14 mouse cellular contexts compared by ENCODE assay signal in the genomic region with DNA sequence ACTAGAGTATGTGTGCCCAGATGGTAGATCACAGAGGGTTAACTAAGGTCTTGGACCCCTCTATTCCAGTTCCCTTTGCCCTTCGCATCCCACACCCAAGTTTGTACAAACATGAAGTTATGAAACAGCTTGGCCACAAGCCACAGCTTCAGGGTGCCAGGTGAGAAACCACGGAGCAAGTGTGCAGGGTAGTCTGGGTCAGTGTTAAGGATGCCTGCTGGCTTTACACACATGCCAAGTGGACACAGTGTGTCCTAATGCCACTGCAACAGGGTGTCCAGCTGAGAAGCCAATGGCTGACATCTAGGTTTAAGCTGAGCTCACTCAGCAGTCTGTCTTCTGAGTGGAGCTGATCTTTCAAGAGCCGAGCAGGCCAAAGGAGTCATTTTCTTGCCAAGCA. TPM values are rescaled to one million over a fixed set of nuclear protein-coding genes. Genes with fewer than 3 reads are reported as not detected.
A peak's percentile ranks its signal among the peaks of the same experiment; 100 is the strongest.
DNase-seq lines count a peak whose midpoint lies in the region; ATAC-seq and TF ChIP-seq lines count a peak whose summit lies in the region.
"Had no signal": no experiment of that assay in that cellular context is flagged by ENCODE, and none has a peak within 500 bp of the region (broad histone marks: within the 10 kb centered on the region; RNA-seq: fewer than 3 reads in every experiment).

No protein-coding gene starts in this region.

- TF ChIP-seq EP300 in lung, postnatal 0 days (IDR thresholded peaks at IDR 0.05) = no peak

- no peaks in the 10 kb centered on the region for H3K27me3 ChIP-seq in lung, postnatal 0 days (replicated peaks; ENCODE audit: insufficient read depth, low read length)
- no peaks in the 10 kb centered on the region for H3K27me3 ChIP-seq in forebrain, embryonic 15.5 days
- H3K27me3 ChIP-seq: midbrain, embryonic 12.5 days had no signal

- peak; percentile 40 for ATAC-seq in lung, postnatal 0 days
- no peak for ATAC-seq in forebrain, embryonic 15.5 days (replicated peaks)
- ATAC-seq: forebrain, postnatal 0 days had no signal

- H3K4me2 ChIP-seq in lung, postnatal 0 days (replicated peaks; ENCODE audit: low read depth, low read length) = no peak overlapping the region
- H3K4me2 ChIP-seq in forebrain, embryonic 15.5 days (replicated peaks) = no peak overlapping the region
- H3K4me2 ChIP-seq: heart, embryonic 11.5 days; lung, embryonic 14.5 days; midbrain, embryonic 12.5 days had no signal

- H3K9me3 ChIP-seq in lung, postnatal 0 days (ENCODE audit: low read length) = no peaks in the 10 kb centered on the region
- no peaks in the 10 kb centered on the region for H3K9me3 ChIP-seq in forebrain, embryonic 15.5 days
- H3K9me3 ChIP-seq: hindbrain, embryonic 10.5 days; midbrain, embryonic 12.5 days had no signal

- no peak overlapping the region for H3K4me3 ChIP-seq in lung, postnatal 0 days (ENCODE audit: low read depth, low read length)
- no peak overlapping the region for H3K4me3 ChIP-seq in forebrain, embryonic 15.5 days
- H3K4me3 ChIP-seq: hindbrain, embryonic 10.5 days; midbrain, embryonic 12.5 days had no signal

- no peak overlapping the region for H3K9ac ChIP-seq in lung, postnatal 0 days (replicated peaks; ENCODE audit: low read depth)
- H3K9ac ChIP-seq in forebrain, embryonic 15.5 days (replicated peaks) = no peak overlapping the region
- H3K9ac ChIP-seq: forebrain, postnatal 0 days; lung, embryonic 14.5 days; midbrain, embryonic 12.5 days had no signal

- H3K4me1 ChIP-seq in lung, postnatal 0 days (ENCODE audit: insufficient read depth, low read depth, low read length) = no peaks in the 10 kb centered on the region
- no peaks in the 10 kb centered on the region for H3K4me1 ChIP-seq in forebrain, embryonic 15.5 days

- no peak overlapping the region for H3K27ac ChIP-seq in lung, postnatal 0 days (ENCODE audit: low read length)
- no peak overlapping the region for H3K27ac ChIP-seq in forebrain, embryonic 15.5 days (replicated peaks)
- H3K27ac ChIP-seq: hindbrain, embryonic 10.5 days; kidney, postnatal 0 days; midbrain, embryonic 12.5 days had no signal

- WGBS in lung, postnatal 0 days = 40% methylated on average over 3 of the region's 3 CpGs
- WGBS in forebrain, embryonic 15.5 days = 87% methylated on average over 3 of the region's 3 CpGs

- H3K36me3 ChIP-seq in lung, postnatal 0 days (ENCODE audit: insufficient read depth, low read length) = no peaks in the 10 kb centered on the region
- no peaks in the 10 kb centered on the region for H3K36me3 ChIP-seq in forebrain, embryonic 15.5 days
- H3K36me3 ChIP-seq: hindbrain, embryonic 10.5 days; midbrain, embryonic 12.5 days had no signal

- no peak for TF ChIP-seq CTCF in lung, postnatal 0 days (IDR thresholded peaks at IDR 0.05)

- DNase-seq in gastrocnemius, adult 18-20 months (ENCODE audit: low spot score) = peak; percentile 57
- no peak for DNase-seq in gastrocnemius, postnatal 4 days (ENCODE audit: low spot score in 2 of 2)
- DNase-seq in urinary bladder, adult 18-20 months (ENCODE audit: low spot score in 2 of 2) = peak; percentile 23 to 42
- DNase-seq in urinary bladder, postnatal 4 days (ENCODE audit: low spot score in 2 of 2) = no peak
- DNase-seq in lung, postnatal 0 days (ENCODE audit: low spot score) = no peak
- no peak for DNase-seq in thymus, postnatal 14 days
- DNase-seq: forebrain, postnatal 0 days; lung, embryonic 14.5 days; thymus, adult 18-20 months had no signal

RNA-seq across cellular contexts. Expression of a gene that starts 44.5 kb away (rescaled TPM):
- total RNA-seq in gastrocnemius, adult 18-20 months (2021) = 10 to 100 TPM; 89.6 to 97.0 TPM
- 100 to 1,000 TPM in 1 of 2 experiments, 10 to 100 TPM in 1; 96.6 to 102 TPM for total RNA-seq in gastrocnemius, postnatal 4 days (2021)
- 83.7 and 96.6 TPM in 2 replicates for polyA plus RNA-seq in lung, postnatal 0 days (2015; fragmentation: Nextera tagmentation; extraction: Ambion mirVana)
- 200 and 214 TPM in 2 replicates for polyA plus RNA-seq in forebrain, embryonic 15.5 days (2015; fragmentation: Nextera tagmentation; extraction: Ambion mirVana)

Comparison
In these comparisons a context has a peak if more than half of its experiments do, and no peak if none do; other contexts are left out.
1. DNase-seq: peak in gastrocnemius, adult 18-20 months (single experiment) and urinary bladder, adult 18-20 months (2 of 2); none in gastrocnemius, postnatal 4 days (0 of 2), urinary bladder, postnatal 4 days (0 of 2), lung, postnatal 0 days (single experiment) and thymus, postnatal 14 days (single experiment).